Mouse (Mus musculus): ENCODE results near the gene Bri3bp.

DNA sequence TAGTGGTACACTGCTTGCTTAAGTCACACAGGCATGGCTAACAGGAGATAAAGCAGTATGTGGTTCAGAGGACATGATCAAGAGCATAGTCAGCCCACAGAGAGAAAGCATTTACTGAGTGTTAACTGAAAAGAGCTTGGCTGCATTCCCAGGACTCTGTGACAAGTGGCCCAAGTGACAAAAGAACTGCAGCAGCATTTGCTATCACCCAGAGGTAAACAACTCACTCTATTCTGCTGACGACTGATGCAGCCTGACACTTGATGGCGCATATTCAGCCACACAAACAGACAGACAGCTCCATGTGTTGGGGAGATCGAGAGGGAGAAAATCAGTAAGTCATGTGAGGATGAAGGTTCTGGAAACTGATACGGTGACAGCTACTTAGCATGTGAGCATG is 27.6 kb upstream of the Bri3bp start:
- TF ChIP-seq CTCF (IDR thresholded peaks at IDR 0.05; ENCODE audit: borderline replicate concordance, insufficient read depth, low read length) (no peak), POLR2A (IDR thresholded peaks at IDR 0.05; ENCODE audit: low read depth, low read length) (no peak)
